Mouse (Mus musculus): ENCODE measurements around the gene Phlda3. TPM values are rescaled to one million over a fixed set of nuclear protein-coding genes. Genes with fewer than 3 reads are reported as not detected.

Gene Phlda3
- total and polyA plus RNA-seq, 2 experiments from 2014 or later = 51.1 to 66.4 TPM

- H3K4me1 ChIP-seq (ENCODE audit: insufficient read depth, low read length) = peaks cover 3% of the 10 kb centered on the region
- peak overlapping the region; percentile 55 for H3K4me3 ChIP-seq (ENCODE audit: low read length)
- H3K27ac ChIP-seq = peak overlapping the region; percentile 69; the same call in 1 of the 2 replicates
- no peaks in the 10 kb centered on the region for H3K36me3 ChIP-seq (ENCODE audit: insufficient read depth, low read length)
- peak overlapping the region; percentile 73 for H3K4me2 ChIP-seq (ENCODE audit: low read depth, low read length)
- H3K9me3 ChIP-seq (ENCODE audit: low read length) = no peaks in the 10 kb centered on the region
- peak overlapping the region; percentile 49 for H3K9ac ChIP-seq (replicated peaks; ENCODE audit: low read length)
- peak; percentile 91 for DNase-seq (ENCODE audit: low spot score)
- 2% methylated on average over 35 of the region's 35 CpGs for WGBS
- TF ChIP-seq CTCF (IDR thresholded peaks at IDR 0.05; ENCODE audit: low read depth) = no peak
- H3K27me3 ChIP-seq (ENCODE audit: insufficient read depth, low read length) = no peaks in the 10 kb centered on the region
- ATAC-seq = peak; percentile 93
Measured at GRCm38 (mm10) chr1:135728631-135729366, 37.1 kb upstream of the Phlda3 start.

GRCm38 (mm10) chr1:135729367-135729713 lies 36.6 kb upstream of the Phlda3 start:
- 3% methylated on average over 11 of the region's 11 CpGs for WGBS
- peak overlapping the region; percentile 73 for H3K4me2 ChIP-seq (ENCODE audit: low read depth, low read length)
- H3K27ac ChIP-seq = peak overlapping the region; percentile 69; the same call in 1 of the 2 replicates
- H3K9ac ChIP-seq (replicated peaks; ENCODE audit: low read length) = peak overlapping the region; percentile 49
- DNase-seq (ENCODE audit: low spot score) (no peak), ATAC-seq (peak; percentile 55)
- no peaks in the 10 kb centered on the region for H3K36me3 ChIP-seq (ENCODE audit: insufficient read depth, low read length)
- H3K4me1 ChIP-seq (ENCODE audit: insufficient read depth, low read length) = peaks cover 8% of the 10 kb centered on the region
- H3K27me3 ChIP-seq (ENCODE audit: insufficient read depth, low read length) = no peaks in the 10 kb centered on the region
- H3K4me3 ChIP-seq (ENCODE audit: low read length) = peak overlapping the region; percentile 55
- H3K9me3 ChIP-seq (ENCODE audit: low read length) = no peaks in the 10 kb centered on the region
- no peak for TF ChIP-seq CTCF (IDR thresholded peaks at IDR 0.05; ENCODE audit: low read depth)

GRCm38 (mm10) chr1:135729821-135730220 lies 36.1 kb upstream of the Phlda3 start:
- Histone ChIP-seq H3K4me2 (ENCODE audit: low read depth, low read length) (peak overlapping the region; percentile 73), H3K9ac (replicated peaks; ENCODE audit: low read length) (peak overlapping the region; percentile 49; the same call in 1 of the 2 replicates), H3K36me3 (ENCODE audit: insufficient read depth, low read length) (no peaks in the 10 kb centered on the region), H3K4me1 (ENCODE audit: insufficient read depth, low read length) (peaks cover 11% of the 10 kb centered on the region), H3K4me3 (ENCODE audit: low read length) (peak overlapping the region; percentile 55; the same call in 1 of the 2 replicates), H3K27me3 (ENCODE audit: insufficient read depth, low read length) (no peaks in the 10 kb centered on the region), H3K27ac (no peak overlapping the region), H3K9me3 (ENCODE audit: low read length) (no peaks in the 10 kb centered on the region)
- ATAC-seq = no peak
- no peak for DNase-seq (ENCODE audit: low spot score)
- TF ChIP-seq CTCF (IDR thresholded peaks at IDR 0.05; ENCODE audit: low read depth) = no peak
- 29% methylated on average over 4 of the region's 4 CpGs for WGBS

GRCm38 (mm10) chr1:135730296-135730695 lies 35.6 kb upstream of the Phlda3 start:
- H3K4me2 ChIP-seq (ENCODE audit: low read depth, low read length) = peak overlapping the region; percentile 73
- 55% methylated on average over 3 of the region's 3 CpGs for WGBS
- H3K4me3 ChIP-seq (ENCODE audit: low read length) = no peak overlapping the region
- no peak overlapping the region for H3K9ac ChIP-seq (replicated peaks; ENCODE audit: low read length)
- no peak overlapping the region for H3K27ac ChIP-seq
- DNase-seq (ENCODE audit: low spot score) (no peak), ATAC-seq (no peak)
- H3K9me3 ChIP-seq (ENCODE audit: low read length) = no peaks in the 10 kb centered on the region
- H3K36me3 ChIP-seq (ENCODE audit: insufficient read depth, low read length) = no peaks in the 10 kb centered on the region
- TF ChIP-seq CTCF (IDR thresholded peaks at IDR 0.05; ENCODE audit: low read depth) = no peak
- H3K27me3 ChIP-seq (ENCODE audit: insufficient read depth, low read length) = no peaks in the 10 kb centered on the region
- peaks cover 16% of the 10 kb centered on the region for H3K4me1 ChIP-seq (ENCODE audit: insufficient read depth, low read length)

GRCm38 (mm10) chr1:135731393-135731792 lies 34.5 kb upstream of the Phlda3 start:
- Histone ChIP-seq H3K9ac (replicated peaks; ENCODE audit: low read length) (no peak overlapping the region; the same call in 1 of the 2 replicates), H3K4me2 (ENCODE audit: low read depth, low read length) (peak overlapping the region; percentile 11; the same call in 1 of the 2 replicates), H3K27me3 (ENCODE audit: insufficient read depth, low read length) (no peaks in the 10 kb centered on the region), H3K4me3 (ENCODE audit: low read length) (no peak overlapping the region), H3K9me3 (ENCODE audit: low read length) (no peaks in the 10 kb centered on the region), H3K36me3 (ENCODE audit: insufficient read depth, low read length) (no peaks in the 10 kb centered on the region), H3K27ac (peak overlapping the region; percentile 26; the same call in 1 of the 2 replicates), H3K4me1 (ENCODE audit: insufficient read depth, low read length) (peaks cover 16% of the 10 kb centered on the region)
- TF ChIP-seq CTCF (IDR thresholded peaks at IDR 0.05; ENCODE audit: low read depth) = no peak
- DNase-seq (ENCODE audit: low spot score) (no peak), ATAC-seq (no peak)
- WGBS = 69% methylated on average over 7 of the region's 7 CpGs

GRCm38 (mm10) chr1:135731897-135732684 lies 33.8 kb upstream of the Phlda3 start:
- Histone ChIP-seq H3K4me1 (ENCODE audit: insufficient read depth, low read length) (peaks cover 16% of the 10 kb centered on the region), H3K36me3 (ENCODE audit: insufficient read depth, low read length) (no peaks in the 10 kb centered on the region), H3K27me3 (ENCODE audit: insufficient read depth, low read length) (no peaks in the 10 kb centered on the region), H3K4me3 (ENCODE audit: low read length) (no peak overlapping the region), H3K9me3 (ENCODE audit: low read length) (no peaks in the 10 kb centered on the region), H3K4me2 (ENCODE audit: low read depth, low read length) (peak overlapping the region; percentile 11; the same call in 1 of the 2 replicates), H3K27ac (peak overlapping the region; percentile 26; the same call in 1 of the 2 replicates), H3K9ac (replicated peaks; ENCODE audit: low read length) (no peak overlapping the region)
- 41% methylated on average over 11 of the region's 11 CpGs for WGBS
- TF ChIP-seq CTCF (IDR thresholded peaks at IDR 0.05; ENCODE audit: low read depth) = no peak
- DNase-seq (ENCODE audit: low spot score) = peak; percentile 24
- ATAC-seq = no peak

Measured in hindbrain, postnatal 0 days (tissue).